Mouse (Mus musculus) T-cell, adult 2 months (primary cell): ENCODE results near the gene Srms.
A peak's percentile ranks its signal among the peaks of the same experiment; 100 is the strongest.

Experiments used
- DNase-seq: peaks from one replicate; pipeline ENCODE4 v3.0.0; 2022; ENCODE audit warnings: low spot score

The Srms gene

GRCm38 (mm10) chr2:181213021-181213445 is at the start of gene Srms:
Gene Srms (minus strand): TSS chr2:181213185.
- peak; percentile 48 for DNase-seq

- no peak for DNase-seq
These were observed 40.3 kb upstream of the Srms start for GRCm38 (mm10) chr2:181253248-181253647.

- no peak for DNase-seq
These were observed 38.9 kb upstream of the Srms start for GRCm38 (mm10) chr2:181251841-181252240.

GRCm38 (mm10) chr2:181249217-181249616 is 36.2 kb upstream of the Srms start:
- DNase-seq, result no peak

- no peak for DNase-seq
These were observed 32.0 kb upstream of the Srms start for GRCm38 (mm10) chr2:181245031-181245430.

- DNase-seq, result no peak
These were observed 30.9 kb upstream of the Srms start for GRCm38 (mm10) chr2:181243706-181244394.

- DNase-seq, result no peak
These were observed 29.3 kb upstream of the Srms start for GRCm38 (mm10) chr2:181242314-181242665.

GRCm38 (mm10) chr2:181241602-181242313 is 28.8 kb upstream of the Srms start, which contains the start of gene Helz2:
Gene Helz2 (minus strand): TSS chr2:181242027.
- peak; percentile 72 for DNase-seq

GRCm38 (mm10) chr2:181240806-181241440 is 27.9 kb upstream of the Srms start:
- DNase-seq, result no peak

- DNase-seq, result no peak
These were observed 26.3 kb upstream of the Srms start for GRCm38 (mm10) chr2:181239261-181239660.

GRCm38 (mm10) chr2:181238861-181239260 is 25.9 kb upstream of the Srms start:
- no peak for DNase-seq

- DNase-seq, result no peak
These were observed 25.2 kb upstream of the Srms start for GRCm38 (mm10) chr2:181238091-181238610.

GRCm38 (mm10) chr2:181237251-181238014 is 24.4 kb upstream of the Srms start:
- no peak for DNase-seq

GRCm38 (mm10) chr2:181235681-181236566 is 22.9 kb upstream of the Srms start:
- no peak for DNase-seq

GRCm38 (mm10) chr2:181234680-181235079 is 21.7 kb upstream of the Srms start:
- no peak for DNase-seq

GRCm38 (mm10) chr2:181233443-181233842 is 20.5 kb upstream of the Srms start:
- no peak for DNase-seq

- DNase-seq, result no peak
These were observed 18.2 kb upstream of the Srms start for GRCm38 (mm10) chr2:181231171-181231570.

- no peak for DNase-seq
These were observed 15.3 kb upstream of the Srms start for GRCm38 (mm10) chr2:181228335-181228734.

GRCm38 (mm10) chr2:181227122-181227521 is 14.1 kb upstream of the Srms start:
- no peak for DNase-seq

- DNase-seq, result no peak
These were observed 12.0 kb upstream of the Srms start for GRCm38 (mm10) chr2:181224994-181225393.

- DNase-seq, result no peak
These were observed 7.4 kb upstream of the Srms start for GRCm38 (mm10) chr2:181220361-181220760.
